Mouse (Mus musculus) midbrain, embryonic 16.5 days (tissue): ENCODE measurements around the gene Gm49368. TPM values are rescaled to one million over a fixed set of nuclear protein-coding genes. Genes with fewer than 3 reads are reported as not detected.

ENCODE experiments used
- ATAC-seq: fragments of 200-750 bp; cut with Nextera tagmentation; 2 replicates; pipeline ENCODE4 v1.8.0; 2017; ENCODE audit warnings: moderate TSS enrichment
- H3K27ac ChIP-seq: fragments of 300-500 bp; sonication (generic); 2 replicates; pipeline ENCODE4 v1.5.1; 2014; ENCODE audit warnings: mild to moderate bottlenecking, low read length, mixed read lengths
- H3K27me3 ChIP-seq: fragments of 300-500 bp; sonication (generic); 2 replicates; pipeline ENCODE4 v1.6.1; 2014; ENCODE audit warnings: low read depth, low read length, mixed read lengths; ENCODE audit not compliant: control insufficient read depth, insufficient read depth
- H3K36me3 ChIP-seq: fragments of 300-500 bp; sonication (generic); 2 replicates; pipeline ENCODE4 v1.6.1; 2014; ENCODE audit warnings: mild to moderate bottlenecking, low read length, moderate library complexity, mixed read lengths; ENCODE audit not compliant: control insufficient read depth, insufficient read depth
- H3K4me1 ChIP-seq: fragments of 300-500 bp; sonication (generic); 2 replicates; pipeline ENCODE4 v1.6.1; 2014; ENCODE audit warnings: mild to moderate bottlenecking, low read length, mixed read lengths; ENCODE audit not compliant: control insufficient read depth, insufficient read depth
- H3K4me2 ChIP-seq: fragments of 300-500 bp; sonication (generic); 2 replicates; pipeline ENCODE4 v1.6.1; 2014; ENCODE audit warnings: mild to moderate bottlenecking, low read length, mixed read lengths
- H3K4me3 ChIP-seq: fragments of 300-500 bp; sonication (generic); 2 replicates; pipeline ENCODE4 v1.5.1; 2014; ENCODE audit warnings: low read depth, mild to moderate bottlenecking, low read length, moderate library complexity, mixed read lengths
- H3K9ac ChIP-seq: fragments of 300-500 bp; sonication (generic); 2 replicates; pipeline ENCODE4 v1.6.1; 2014; ENCODE audit warnings: low read depth, low read length, mixed read lengths
- H3K9me3 ChIP-seq: fragments of 300-500 bp; sonication (generic); replicated peaks from 2 replicates; pipeline ENCODE4 v1.6.1; 2014; ENCODE audit warnings: mild to moderate bottlenecking, low read length, mixed read lengths; ENCODE audit not compliant: control insufficient read depth, poor library complexity, severe bottlenecking
- WGBS: fragments of 180-500 bp; shearing (Covaris S2); extraction: QIAGEN DNeasy Blood & Tissue Kit; methylation state at CpG from one replicate; pipeline ENCODE4 v1.1.7; 2014; 5-methylcytosine and 5-hydroxymethylcytosine counted together
- polyA plus RNA-seq: library from polyadenylated mRNA; unstranded; fragments of >200 nt; fragmentation: Nextera tagmentation; extraction: Ambion mirVana; gene quantifications from 2 replicates; pipeline ENCODE4 v1.2.1, GENCODE M21; 2015

Gene Gm49368
- polyA plus RNA-seq, 1 experiment from 2014 or later = not detected

DNA sequence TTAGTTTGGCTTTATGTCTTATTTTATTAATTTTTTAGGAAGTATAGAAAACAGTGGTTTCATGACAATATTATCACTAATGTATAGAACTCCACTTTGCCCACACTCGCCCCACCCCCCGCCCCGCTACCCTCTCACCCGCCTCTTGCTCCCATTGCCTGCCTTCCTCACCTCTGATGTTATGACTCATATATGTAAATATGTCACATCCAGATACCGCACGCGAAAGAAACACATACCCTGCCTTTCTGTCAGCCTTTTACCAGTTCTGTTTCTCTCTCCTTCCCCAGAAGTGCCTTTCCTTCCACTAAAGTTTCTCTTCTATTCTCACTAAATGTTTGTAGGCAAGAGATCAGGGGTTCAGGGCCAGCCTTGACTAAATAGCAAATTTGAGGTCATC lies 103.9 kb downstream of the Gm49368 start:
- Histone ChIP-seq H3K4me2 (no peak overlapping the region), H3K36me3 (no peaks in the 10 kb centered on the region), H3K4me1 (no peaks in the 10 kb centered on the region), H3K9ac (no peak overlapping the region), H3K4me3 (no peak overlapping the region), H3K9me3 (no peaks in the 10 kb centered on the region), H3K27me3 (no peaks in the 10 kb centered on the region), H3K27ac (no peak overlapping the region)
- WGBS = 88% methylated on average over 7 of the region's 7 CpGs
- no peak for ATAC-seq

DNA sequence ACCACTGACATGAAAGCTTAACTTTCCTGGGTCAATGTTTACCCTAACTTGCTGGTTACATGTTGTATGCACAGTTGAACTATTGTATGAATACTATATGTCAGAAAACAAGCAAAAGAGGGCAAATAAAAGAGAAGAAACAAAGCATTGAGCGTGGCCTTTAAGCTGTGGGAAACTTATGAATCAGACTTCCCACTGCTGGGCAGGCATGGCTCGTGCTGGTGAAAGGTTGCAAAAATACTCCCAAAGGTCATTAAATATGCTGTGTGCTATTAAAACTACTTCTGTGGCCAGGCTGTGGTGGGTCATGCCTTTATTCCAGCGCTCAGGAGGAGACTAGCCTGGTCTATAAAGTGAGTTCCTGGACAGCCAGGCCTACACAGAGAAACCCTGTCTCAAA lies 107.5 kb downstream of the Gm49368 start:
- H3K27me3 ChIP-seq = no peaks in the 10 kb centered on the region
- no peak overlapping the region for H3K4me2 ChIP-seq
- H3K9me3 ChIP-seq = no peaks in the 10 kb centered on the region
- H3K27ac ChIP-seq = no peak overlapping the region
- 71% methylated on average over 3 of the region's 3 CpGs for WGBS
- no peaks in the 10 kb centered on the region for H3K4me1 ChIP-seq
- H3K9ac ChIP-seq = no peak overlapping the region
- ATAC-seq = no peak
- H3K4me3 ChIP-seq = no peak overlapping the region
- H3K36me3 ChIP-seq = no peaks in the 10 kb centered on the region

Other genes starting within 250 kb of the Gm49368 start
- gene Stx4a, start 238.4 kb upstream of the Gm49368 start, polyA plus RNA-seq = 18.3 and 19.7 TPM in 2 replicates
- gene Stx1b, start 238.1 kb upstream of the Gm49368 start, polyA plus RNA-seq = 66.5 and 82.2 TPM in 2 replicates
- 8.3 and 10.6 TPM in 2 replicates for gene Zfp646, start 186.5 kb upstream of the Gm49368 start, polyA plus RNA-seq
- gene Zfp668, start 185.9 kb upstream of the Gm49368 start, polyA plus RNA-seq = 37.8 and 38.8 TPM in 2 replicates
- 1.1 and 1.2 TPM in 2 replicates for gene Prss53, start 171.7 kb upstream of the Gm49368 start, polyA plus RNA-seq
- gene Gm21974, start 167.2 kb upstream of the Gm49368 start, polyA plus RNA-seq = not detected in 2 replicates
- 55.1 and 59.5 TPM in 2 replicates for gene Vkorc1, start 167.1 kb upstream of the Gm49368 start, polyA plus RNA-seq
- gene Bckdk, start 158.6 kb upstream of the Gm49368 start, polyA plus RNA-seq = 61.3 and 67.1 TPM in 2 replicates
- gene Kat8, start 150.2 kb upstream of the Gm49368 start, polyA plus RNA-seq = 46.9 and 48.3 TPM in 2 replicates
- gene Prss8, start 132.6 kb upstream of the Gm49368 start, polyA plus RNA-seq = 0.20 and 0.27 TPM in 2 replicates
- gene Prss36, start 116.0 kb upstream of the Gm49368 start, polyA plus RNA-seq = 12.2 and 13.4 TPM in 2 replicates
- 283 and 325 TPM in 2 replicates for gene Fus, start 95.2 kb upstream of the Gm49368 start, polyA plus RNA-seq
- 2.3 and 6.9 TPM in 2 replicates for gene Pycard, start 68.8 kb upstream of the Gm49368 start, polyA plus RNA-seq
- gene Trim72, start 58.7 kb upstream of the Gm49368 start, polyA plus RNA-seq = not detected in 2 replicates
- 0.83 and 0.90 TPM in 2 replicates for gene Itgam, start within 50 bp of the Gm49368 start, polyA plus RNA-seq
- gene Itgax, start 66.9 kb downstream of the Gm49368 start, polyA plus RNA-seq = 0.09 and 0.21 TPM in 2 replicates
- not detected in 2 replicates for gene Itgad, start 91.7 kb downstream of the Gm49368 start, polyA plus RNA-seq
- 0.38 TPM in 1 of 2 replicates, not detected in the other for gene Cox6a2, start 143.7 kb downstream of the Gm49368 start, polyA plus RNA-seq
- gene Armc5, start 174.7 kb downstream of the Gm49368 start, polyA plus RNA-seq = 12.4 and 12.7 TPM in 2 replicates
- 6.8 and 7.7 TPM in 2 replicates for gene 9130023H24Rik, start 175.3 kb downstream of the Gm49368 start, polyA plus RNA-seq
- 22.0 and 23.3 TPM in 2 replicates for gene Tgfb1i1, start 184.1 kb downstream of the Gm49368 start, polyA plus RNA-seq
- gene Slc5a2, start 203.0 kb downstream of the Gm49368 start, polyA plus RNA-seq = not detected in 2 replicates
- gene BC017158, start 235.5 kb downstream of the Gm49368 start, polyA plus RNA-seq = 22.9 and 25.9 TPM in 2 replicates